Mouse (Mus musculus) cerebellum, adult 2 months (tissue): Measurements from ENCODE around the gene Aatk. TPM values are rescaled to one million over a fixed set of nuclear protein-coding genes. Genes with fewer than 3 reads are reported as not detected.

Source experiments
- DNase-seq, 2 experiments: peaks; one replicate each; pipeline ENCODE4 v3.0.0; 2021
- H3K27ac ChIP-seq: fragments of 200-500 bp; 2 replicates; pipeline ENCODE4 v1.5.1; 2012; ENCODE audit warnings: low read length, control low read depth, inconsistent platforms; ENCODE audit not compliant: insufficient read depth
- H3K27me3 ChIP-seq: fragments of 200-500 bp; 2 replicates; pipeline ENCODE4 v1.6.1; 2012; ENCODE audit warnings: inconsistent platforms, mild to moderate bottlenecking, low read length, moderate library complexity; ENCODE audit not compliant: control insufficient read depth, insufficient read depth
- H3K4me1 ChIP-seq: fragments of 200-500 bp; 2 replicates; pipeline ENCODE4 v1.6.1; 2011; ENCODE audit warnings: low read length; ENCODE audit not compliant: control insufficient read depth, insufficient read depth
- H3K4me3 ChIP-seq: fragments of 200-500 bp; replicated peaks from 2 replicates; pipeline ENCODE3; 2011; ENCODE audit warnings: mild to moderate bottlenecking, low read depth, low read length, control low read depth; ENCODE audit not compliant: insufficient read depth
- CTCF ChIP-seq: fragments of 200-500 bp; IDR thresholded peaks from 2 replicates; pipeline ENCODE4 v1.5.1; 2011; ENCODE audit warnings: low read depth, mild to moderate bottlenecking, control low read depth, low read length, moderate library complexity, borderline replicate concordance; ENCODE audit not compliant: insufficient read depth
- POLR2A ChIP-seq: fragments of 200-500 bp; IDR thresholded peaks from 2 replicates; pipeline ENCODE4 v1.6.1; 2011; ENCODE audit warnings: low read length, control low read depth, borderline replicate concordance; ENCODE audit not compliant: insufficient read depth
- WGBS: fragments of 180-500 bp; shearing (Covaris S2); methylation state at CpG from one replicate; pipeline ENCODE4 v1.1.7; 2018; 5-methylcytosine and 5-hydroxymethylcytosine counted together
- polyA plus RNA-seq: library from polyadenylated mRNA; depleted of rRNA; stranded (reverse); fragments of >200 nt; gene quantifications from 2 replicates; pipeline ENCODE4 v1.2.3, GENCODE M21; 2012

Gene Aatk
- polyA plus RNA-seq, 1 experiment, result 298 TPM

DNA sequence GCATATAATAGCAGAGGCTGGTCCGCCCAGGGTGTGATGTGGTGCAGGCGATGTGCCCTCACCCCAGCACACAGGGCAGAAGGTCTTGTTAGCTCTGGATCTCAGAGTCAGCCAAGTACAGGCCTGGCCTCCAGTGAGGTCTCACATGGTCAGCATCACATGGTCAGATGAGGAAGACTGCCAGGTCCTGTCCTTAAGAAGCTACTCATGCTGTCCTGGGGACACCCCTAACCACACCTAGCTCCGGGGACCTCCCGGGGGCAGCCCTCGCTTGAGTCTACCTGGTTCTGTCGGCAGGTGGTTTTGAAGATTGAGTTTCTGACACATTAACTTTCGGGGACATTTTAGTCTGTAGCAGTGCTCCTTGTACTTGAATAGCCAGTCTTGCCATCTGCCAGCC is 58.6 kb downstream of the Aatk start:
- Histone ChIP-seq H3K4me1 (peaks cover 38% of the 10 kb centered on the region), H3K4me3 (no peak overlapping the region), H3K27me3 (no peaks in the 10 kb centered on the region), H3K27ac (no peak overlapping the region)
- TF ChIP-seq CTCF, result no peak
- TF ChIP-seq POLR2A, result no peak
- DNase-seq, result peak; percentile 46 to 54
- WGBS, result 52% methylated on average over 7 of the region's 7 CpGs

DNA sequence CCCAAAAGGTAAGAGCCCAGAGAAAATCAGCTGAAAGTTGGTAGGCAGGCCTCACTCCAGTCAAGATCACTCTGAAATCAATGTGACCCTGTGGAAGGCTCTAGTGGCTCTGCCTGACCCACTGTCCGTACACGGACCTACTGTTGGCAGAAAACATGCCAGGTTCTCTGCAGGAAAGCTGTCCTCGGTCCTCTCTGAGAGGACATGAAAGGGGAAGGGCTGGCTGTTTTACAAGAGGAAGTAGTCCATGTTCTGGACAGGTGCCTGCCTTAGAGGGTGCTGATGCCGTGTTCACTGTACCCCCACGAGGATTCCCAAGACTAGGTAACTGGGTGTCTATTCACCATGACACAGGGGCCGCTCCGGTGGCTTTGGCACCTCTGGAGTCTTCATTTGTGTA is 59.1 kb downstream of the Aatk start:
- 26% methylated on average over 7 of the region's 7 CpGs for WGBS
- peaks cover 39% of the 10 kb centered on the region for H3K4me1 ChIP-seq
- H3K27me3 ChIP-seq, result no peaks in the 10 kb centered on the region
- TF ChIP-seq CTCF (no peak), POLR2A (no peak)
- H3K4me3 ChIP-seq, result no peak overlapping the region
- no peak overlapping the region for H3K27ac ChIP-seq
- no peak for DNase-seq

DNA sequence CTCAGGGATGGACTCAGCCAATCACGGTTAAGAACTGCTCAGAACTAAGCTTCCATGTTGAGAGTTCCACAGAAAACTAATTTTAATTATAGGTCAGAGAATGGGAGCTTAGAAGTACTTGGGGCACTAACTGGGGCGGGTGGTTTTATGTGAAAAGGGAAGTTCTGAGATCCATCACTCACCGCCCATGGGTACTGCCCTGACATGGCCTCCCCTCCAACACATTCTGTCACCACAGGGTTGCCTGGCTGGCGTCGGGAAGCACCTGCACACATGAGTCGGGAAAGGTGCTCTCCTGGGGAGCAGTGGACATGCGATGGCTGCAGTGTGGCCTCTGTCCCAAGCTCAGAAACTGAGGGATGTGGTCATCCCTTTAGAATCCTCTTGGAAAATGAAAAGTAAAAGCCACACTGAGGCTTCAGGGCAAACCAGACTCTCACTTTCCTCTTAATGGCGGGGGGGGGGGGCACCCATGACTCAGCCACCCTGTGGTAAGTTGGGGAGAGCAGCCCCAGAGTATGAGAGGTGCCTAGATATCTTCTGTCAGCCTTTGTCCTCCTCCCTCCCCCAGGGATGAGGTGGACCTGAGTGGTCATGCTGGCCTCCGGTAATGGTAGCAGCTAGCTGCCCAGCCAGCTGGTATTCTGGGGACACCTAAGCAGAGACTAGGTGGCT is 60.1 kb downstream of the Aatk start:
- Histone ChIP-seq H3K4me1 (peaks cover 48% of the 10 kb centered on the region), H3K27me3 (no peaks in the 10 kb centered on the region), H3K4me3 (no peak overlapping the region), H3K27ac (no peak overlapping the region)
- TF ChIP-seq POLR2A, result no peak
- no peak for TF ChIP-seq CTCF
- WGBS, result 74% methylated on average over 9 of the region's 9 CpGs
- no peak for DNase-seq

DNA sequence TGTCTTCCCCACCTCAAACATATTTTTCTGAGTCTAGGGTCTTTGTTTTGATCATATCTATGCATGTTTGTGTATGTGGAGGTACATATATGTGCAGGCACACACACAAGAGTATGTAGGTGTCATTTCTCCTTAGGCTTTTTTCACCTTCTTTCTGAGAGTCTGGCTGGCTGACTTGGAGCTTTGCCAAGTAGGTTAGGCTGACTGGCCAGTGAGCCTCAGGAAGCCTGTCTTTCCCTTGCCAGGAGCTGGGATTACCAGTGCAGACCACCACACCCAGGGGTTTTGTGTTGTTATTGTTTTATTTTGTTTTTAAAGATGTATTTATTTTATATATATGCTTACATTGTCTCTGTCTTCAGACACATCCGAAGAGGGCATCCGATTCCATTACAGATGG is 63.8 kb downstream of the Aatk start:
- Histone ChIP-seq H3K27ac (no peak overlapping the region), H3K4me1 (peaks cover 34% of the 10 kb centered on the region), H3K27me3 (no peaks in the 10 kb centered on the region), H3K4me3 (no peak overlapping the region)
- peak; percentile 53 to 60 for DNase-seq
- WGBS, result 28% methylated on average over 2 of the region's 2 CpGs
- no peak for TF ChIP-seq POLR2A
- no peak for TF ChIP-seq CTCF

DNA sequence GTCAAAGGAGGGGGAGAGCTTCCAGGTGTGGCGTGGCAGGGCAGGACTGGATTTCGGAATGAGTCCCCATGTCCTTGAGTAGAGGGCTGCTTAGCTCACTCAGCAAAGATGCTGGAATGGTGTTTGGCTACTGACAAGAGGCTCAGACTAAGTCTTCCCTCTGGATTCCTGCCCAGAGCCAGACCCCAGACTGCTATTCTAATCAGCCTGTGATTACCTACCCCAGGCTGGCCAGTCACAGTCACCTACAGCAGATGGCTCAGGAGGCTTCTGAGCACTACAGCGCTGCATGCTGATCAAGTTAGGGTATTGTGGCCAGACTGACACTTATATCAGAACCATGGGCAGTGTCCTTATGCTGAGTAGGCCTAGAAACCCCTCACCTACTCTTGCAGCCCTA is 64.7 kb downstream of the Aatk start:
- Histone ChIP-seq H3K4me1 (peaks cover 25% of the 10 kb centered on the region), H3K27me3 (no peaks in the 10 kb centered on the region), H3K27ac (no peak overlapping the region), H3K4me3 (no peak overlapping the region)
- TF ChIP-seq POLR2A (no peak), CTCF (no peak)
- 64% methylated on average over 3 of the region's 3 CpGs for WGBS
- DNase-seq, result no peak

DNA sequence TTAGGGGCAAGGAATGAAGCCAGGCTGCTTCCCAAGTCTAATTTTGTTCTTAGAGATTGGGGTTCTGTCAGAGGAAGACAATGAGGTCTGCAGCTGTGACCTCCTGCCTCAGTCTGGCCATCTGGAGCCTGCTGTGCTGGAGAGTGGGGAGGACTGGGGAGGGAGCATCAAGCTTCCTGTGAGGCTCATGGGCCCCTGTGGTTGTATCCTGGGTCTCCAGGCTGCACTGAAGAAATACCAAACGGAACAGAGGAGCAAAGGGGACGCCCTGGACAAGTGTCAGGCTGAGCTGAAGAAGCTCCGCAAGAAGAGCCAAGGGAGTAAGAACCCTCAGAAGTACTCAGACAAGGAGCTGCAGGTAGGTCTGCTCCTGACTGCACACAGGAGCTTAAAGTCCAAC is 65.2 kb downstream of the Aatk start:
- Histone ChIP-seq H3K27me3 (no peaks in the 10 kb centered on the region), H3K4me3 (no peak overlapping the region), H3K4me1 (peaks cover 23% of the 10 kb centered on the region), H3K27ac (no peak overlapping the region)
- 63% methylated on average over 3 of the region's 3 CpGs for WGBS
- no peak for TF ChIP-seq CTCF
- no peak for TF ChIP-seq POLR2A
- no peak for DNase-seq

DNA sequence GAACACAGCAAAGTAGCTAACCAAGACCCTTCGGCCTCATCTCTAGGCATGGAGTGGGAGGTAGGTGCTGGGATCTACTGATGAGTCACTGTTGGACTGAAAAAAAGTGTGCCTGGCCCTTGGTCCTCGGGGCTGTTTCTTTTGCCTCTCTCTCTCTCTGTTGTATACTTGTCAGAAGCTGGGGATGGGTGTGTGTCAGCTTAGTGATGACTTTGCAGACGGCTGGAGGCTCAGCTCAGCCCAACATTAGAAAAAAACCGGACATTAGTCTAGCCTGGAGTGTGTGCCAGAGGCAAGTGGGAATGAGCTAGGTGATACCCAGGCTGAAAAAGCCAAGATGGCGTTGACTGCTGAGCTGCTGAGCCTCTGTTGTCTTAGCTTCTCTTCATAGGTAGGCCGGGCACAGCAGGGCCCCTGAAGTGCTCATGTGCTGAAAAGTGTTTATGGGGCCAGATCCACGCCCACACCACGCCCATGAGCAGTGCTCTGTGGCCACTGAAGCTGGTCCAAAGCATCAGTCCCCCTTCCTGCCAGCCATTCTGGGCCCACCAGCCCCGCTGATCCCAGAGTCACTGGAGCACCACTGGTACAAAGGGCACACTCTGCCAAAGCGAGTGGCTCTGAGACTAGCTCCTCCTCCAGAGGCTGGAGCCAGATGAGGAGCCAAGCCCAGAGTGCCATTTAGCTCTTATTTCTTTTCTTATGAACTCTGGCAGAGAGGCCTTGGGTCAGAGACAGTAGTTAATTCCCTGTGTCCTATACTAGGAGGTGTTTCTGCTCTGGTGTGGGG is 67.2 kb downstream of the Aatk start:
- no peak for DNase-seq
- Histone ChIP-seq H3K27ac (no peak overlapping the region), H3K4me3 (no peak overlapping the region), H3K27me3 (no peaks in the 10 kb centered on the region), H3K4me1 (peaks cover 23% of the 10 kb centered on the region; the same call in 1 of the 2 replicates)
- WGBS, result 61% methylated on average over 10 of the region's 10 CpGs
- TF ChIP-seq POLR2A (no peak), CTCF (no peak)

DNA sequence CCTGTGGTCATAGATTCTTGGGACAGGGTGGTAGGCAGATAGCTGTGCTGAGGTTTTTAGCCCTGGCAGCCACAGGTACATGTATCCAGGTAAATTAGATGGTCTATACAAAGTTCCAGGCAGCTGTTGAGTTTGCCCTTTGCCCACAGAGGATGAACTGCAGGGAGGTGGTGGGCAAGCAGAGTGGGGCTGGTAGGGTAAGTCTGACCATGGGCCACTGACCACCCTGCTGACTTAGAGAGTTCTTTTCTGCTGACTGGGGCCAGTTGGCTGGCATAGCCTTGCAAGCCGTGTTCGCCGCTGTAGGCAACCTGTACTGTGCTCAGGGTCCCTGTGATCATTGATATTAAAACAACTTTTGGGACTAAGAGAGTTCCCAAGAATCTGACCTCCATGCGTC is 68.3 kb downstream of the Aatk start:
- TF ChIP-seq POLR2A, result no peak
- TF ChIP-seq CTCF, result no peak
- no peak overlapping the region for H3K4me3 ChIP-seq
- peaks cover 22% of the 10 kb centered on the region; the same call in 1 of the 2 replicates for H3K4me1 ChIP-seq
- DNase-seq, result no peak
- no peak overlapping the region for H3K27ac ChIP-seq
- WGBS, result 97% methylated on average over 4 of the region's 4 CpGs
- H3K27me3 ChIP-seq, result no peaks in the 10 kb centered on the region
